Mouse (Mus musculus) erythroblast, embryonic 14.5 days (primary cell): ENCODE data around the gene Ralgapa1.

Source experiments
- GATA1 ChIP-seq: IDR thresholded peaks from 2 replicates; pipeline ENCODE4 v1.6.1; 2012; ENCODE audit warnings: low read length, inconsistent platforms, mixed read lengths
- TAL1 ChIP-seq: IDR thresholded peaks from 3 replicates; pipeline ENCODE4 v1.6.1; 2012; ENCODE audit warnings: low read length, inconsistent platforms, mixed read lengths

- no peak for TF ChIP-seq TAL1
- no peak for TF ChIP-seq GATA1
Observed at GRCm38 (mm10) chr12:55825537-55825936, 4.6 kb upstream of the Ralgapa1 start.
